Mouse (Mus musculus) bone marrow, adult 2 months (tissue): ENCODE data around the gene Tmem44. TPM values are rescaled to one million over a fixed set of nuclear protein-coding genes. Genes with fewer than 3 reads are reported as not detected.
A peak's percentile ranks its signal among the peaks of the same experiment; 100 is the strongest.

Experiments
- H3K27ac ChIP-seq: fragments of 200-500 bp; 2 replicates; pipeline ENCODE4 v1.5.1; 2012; ENCODE audit warnings: low read depth, mild to moderate bottlenecking, control low read depth, inconsistent platforms, low read length; ENCODE audit not compliant: control insufficient read depth, poor library complexity, insufficient read depth
- H3K4me1 ChIP-seq: fragments of 200-500 bp; 2 replicates; pipeline ENCODE4 v1.6.1; 2011; ENCODE audit warnings: low read length; ENCODE audit not compliant: control insufficient read depth, insufficient read depth
- H3K4me3 ChIP-seq: fragments of 200-500 bp; replicated peaks from 2 replicates; pipeline ENCODE3; 2011; ENCODE audit warnings: mild to moderate bottlenecking, low read depth, low read length, control low read depth; ENCODE audit not compliant: control insufficient read depth
- CTCF ChIP-seq: fragments of 200-500 bp; IDR thresholded peaks from 2 replicates; pipeline ENCODE4 v1.5.1; 2011; ENCODE audit warnings: low read length, control low read depth; ENCODE audit not compliant: control insufficient read depth, insufficient read depth
- POLR2A ChIP-seq: fragments of 200-500 bp; IDR thresholded peaks from 2 replicates; pipeline ENCODE4 v1.6.1; 2011; ENCODE audit warnings: low read depth, mild to moderate bottlenecking, control low read depth, low read length, borderline replicate concordance; ENCODE audit not compliant: control insufficient read depth
- WGBS: fragments of 180-500 bp; shearing (Covaris S2); methylation state at CpG from one replicate; pipeline ENCODE4 v1.1.7; 2018; 5-methylcytosine and 5-hydroxymethylcytosine counted together
- polyA plus RNA-seq: library from polyadenylated mRNA; stranded (reverse); fragments of >200 nt; gene quantifications from 2 replicates; pipeline ENCODE4 v1.2.4, GENCODE M21; 2011; ENCODE audit warnings: low replicate concordance; ENCODE audit not compliant: missing spikeins, insufficient read depth, insufficient read length

Tmem44 gene
- polyA plus RNA-seq, 1 experiment: 7.6 TPM

DNA sequence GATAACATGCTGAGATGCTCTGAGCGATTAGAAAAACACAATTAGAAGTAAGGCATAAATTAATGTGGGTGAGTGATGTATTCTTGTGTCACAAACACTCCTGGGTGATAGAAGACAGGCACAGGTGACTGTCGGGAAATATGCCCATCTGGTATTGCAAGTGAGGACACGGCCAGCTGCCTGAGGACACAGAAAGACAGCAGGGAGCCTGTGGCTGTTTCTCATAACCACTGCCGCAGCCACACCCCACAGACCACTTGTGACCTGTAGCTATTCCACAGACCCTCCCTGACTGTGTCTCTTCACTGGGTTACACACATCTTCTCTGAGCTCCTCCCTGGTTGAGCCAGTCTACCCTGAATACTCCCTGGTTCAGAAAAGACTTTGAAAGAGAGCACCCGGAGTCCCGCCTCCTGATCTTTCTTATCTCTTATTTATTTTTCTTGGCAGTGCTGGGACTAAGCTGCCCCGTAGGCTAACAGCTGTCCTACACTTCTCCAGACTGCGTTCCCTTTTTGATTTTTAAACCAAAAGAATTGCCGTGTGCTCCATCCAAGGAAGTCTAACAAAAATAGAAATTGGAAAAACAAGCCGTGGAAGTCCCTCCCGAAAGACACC is 32.9 kb downstream of the Tmem44 start:
- TF ChIP-seq CTCF (no peak), POLR2A (no peak)
- Histone ChIP-seq H3K4me1 (no peaks in the 10 kb centered on the region), H3K27ac (no peak overlapping the region), H3K4me3 (no peak overlapping the region)
- WGBS: 77% methylated on average over 11 of the region's 11 CpGs

DNA sequence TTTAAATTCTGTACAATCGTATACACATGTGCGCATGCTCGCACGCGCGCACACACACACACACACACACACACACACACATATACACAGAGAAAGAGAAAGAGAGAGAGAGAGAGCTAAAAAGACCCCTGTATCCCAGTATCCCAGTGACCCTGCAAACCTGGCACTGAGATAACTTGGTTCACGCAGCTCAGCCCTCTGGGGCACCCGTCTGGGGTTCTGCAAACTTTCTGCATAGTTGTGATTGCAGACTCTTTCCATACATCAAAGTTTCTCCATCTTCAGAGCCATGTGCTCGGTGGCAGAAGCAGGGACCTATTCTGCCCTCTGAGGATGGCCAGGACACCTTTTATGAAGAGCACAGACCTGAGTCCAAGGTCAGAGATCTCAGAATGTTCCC is 33.6 kb downstream of the Tmem44 start:
- H3K27ac ChIP-seq: no peak overlapping the region
- H3K4me3 ChIP-seq: no peak overlapping the region
- 84% methylated on average over 9 of the region's 9 CpGs for WGBS
- H3K4me1 ChIP-seq: no peaks in the 10 kb centered on the region; the same call in 1 of the 2 replicates
- TF ChIP-seq POLR2A: no peak
- TF ChIP-seq CTCF: no peak

DNA sequence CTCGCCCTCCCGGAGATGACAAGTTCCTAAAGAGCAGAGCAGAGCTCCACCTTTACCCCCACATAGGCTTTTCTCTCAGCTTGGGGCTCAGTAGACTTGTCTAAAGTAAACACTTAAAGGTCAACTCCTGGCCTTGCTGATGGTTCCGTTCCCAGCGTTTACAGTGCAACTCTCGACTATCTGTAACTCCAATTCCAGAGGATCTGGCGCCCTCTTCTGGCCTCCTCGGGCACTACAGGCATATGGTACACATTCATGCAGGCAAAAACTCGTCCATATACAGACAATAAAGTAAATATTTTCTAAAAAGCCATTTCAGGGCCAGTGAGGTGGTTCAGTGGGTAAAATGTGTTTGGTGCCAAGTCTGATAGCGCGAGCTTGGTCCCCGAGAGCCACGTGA is 35.2 kb downstream of the Tmem44 start:
- WGBS: 74% methylated on average over 12 of the region's 12 CpGs
- Histone ChIP-seq H3K4me3 (no peak overlapping the region), H3K4me1 (no peaks in the 10 kb centered on the region; the same call in 1 of the 2 replicates), H3K27ac (no peak overlapping the region)
- peak; percentile 69 for TF ChIP-seq CTCF
- TF ChIP-seq POLR2A: no peak

DNA sequence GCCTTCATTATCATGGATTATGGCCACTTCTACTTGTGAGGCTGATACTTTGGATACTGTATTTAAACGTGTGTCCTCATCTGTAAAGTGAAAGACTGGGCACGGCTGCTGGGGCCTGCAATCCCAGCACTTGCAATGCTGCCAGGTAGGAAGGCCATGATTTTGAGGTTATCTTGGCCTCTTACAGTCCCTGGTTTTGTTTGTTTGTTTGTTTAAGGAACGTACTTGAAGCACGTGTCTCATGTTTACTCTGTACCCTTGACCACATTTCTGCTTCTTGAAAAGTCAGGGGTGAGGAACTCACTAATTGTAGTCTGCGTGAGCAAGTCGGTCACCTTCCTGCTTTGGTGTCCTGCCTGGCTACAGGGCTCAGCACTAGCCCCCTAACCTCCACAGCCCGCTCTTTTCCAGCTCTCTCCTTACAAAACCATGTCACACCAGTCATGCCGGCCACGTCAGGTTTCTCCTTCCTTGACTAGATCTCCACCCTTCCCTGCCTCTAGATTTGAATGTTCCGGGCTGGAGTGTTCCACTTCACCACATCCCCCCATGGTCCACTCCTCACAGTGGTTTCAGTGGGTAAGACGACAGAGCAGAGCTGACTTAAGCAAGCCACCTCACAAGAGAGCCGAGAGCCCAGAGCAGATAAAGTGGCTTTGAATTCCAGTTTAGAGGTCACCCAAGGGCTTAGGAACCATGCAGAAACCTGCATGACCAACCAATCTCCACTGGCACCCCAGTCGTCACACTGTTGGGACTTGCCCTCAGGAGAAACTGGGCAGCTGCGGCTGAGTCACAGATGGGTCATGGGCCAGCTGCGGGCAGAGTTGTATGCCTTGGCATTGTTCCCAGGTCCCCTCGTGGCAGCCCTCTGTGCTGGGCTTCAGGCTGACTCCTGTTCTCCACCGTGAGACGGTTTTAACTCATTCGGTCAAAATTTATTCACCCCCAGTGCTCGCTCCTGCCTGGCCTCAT is 37.3 kb downstream of the Tmem44 start:
- Histone ChIP-seq H3K27ac (no peak overlapping the region), H3K4me3 (no peak overlapping the region), H3K4me1 (peaks cover 2% of the 10 kb centered on the region; the same call in 1 of the 2 replicates)
- no peak for TF ChIP-seq CTCF
- TF ChIP-seq POLR2A: no peak
- WGBS: 70% methylated on average over 20 of the region's 20 CpGs

DNA sequence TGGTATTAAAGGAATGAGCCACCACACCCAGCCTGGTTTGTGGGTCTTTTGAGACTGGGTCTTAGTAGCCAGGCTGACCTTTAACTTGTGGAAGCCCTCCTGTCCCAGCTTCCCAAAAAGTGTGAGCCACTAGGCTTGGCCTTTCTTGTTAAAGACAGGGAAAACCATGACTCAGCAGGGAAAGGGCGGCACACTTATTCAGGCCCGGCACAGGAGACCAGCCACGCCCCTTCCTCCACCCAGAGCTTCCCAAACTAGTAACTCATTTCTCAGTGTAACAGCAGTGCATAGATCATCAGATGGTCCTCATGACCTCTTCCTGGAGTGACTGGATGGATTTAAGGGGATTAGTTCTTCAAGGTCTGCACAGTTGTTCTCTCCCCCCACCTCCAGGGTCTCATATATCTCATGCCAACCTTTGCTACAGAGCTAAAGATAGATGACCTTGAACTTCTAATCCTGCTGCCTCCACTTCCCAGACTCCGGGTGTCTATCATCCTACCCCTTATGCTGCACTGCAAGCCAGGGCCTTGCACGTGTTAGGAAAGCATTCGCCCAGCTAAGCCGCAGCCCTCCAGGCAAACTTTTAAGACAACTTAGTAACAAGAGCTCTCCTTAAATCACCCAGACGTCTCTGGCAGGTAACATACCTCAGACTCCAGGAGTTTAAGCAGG is 38.1 kb downstream of the Tmem44 start:
- peaks cover 2% of the 10 kb centered on the region; the same call in 1 of the 2 replicates for H3K4me1 ChIP-seq
- H3K4me3 ChIP-seq: no peak overlapping the region
- WGBS: 68% methylated on average over 8 of the region's 8 CpGs
- no peak overlapping the region for H3K27ac ChIP-seq
- no peak for TF ChIP-seq POLR2A

DNA sequence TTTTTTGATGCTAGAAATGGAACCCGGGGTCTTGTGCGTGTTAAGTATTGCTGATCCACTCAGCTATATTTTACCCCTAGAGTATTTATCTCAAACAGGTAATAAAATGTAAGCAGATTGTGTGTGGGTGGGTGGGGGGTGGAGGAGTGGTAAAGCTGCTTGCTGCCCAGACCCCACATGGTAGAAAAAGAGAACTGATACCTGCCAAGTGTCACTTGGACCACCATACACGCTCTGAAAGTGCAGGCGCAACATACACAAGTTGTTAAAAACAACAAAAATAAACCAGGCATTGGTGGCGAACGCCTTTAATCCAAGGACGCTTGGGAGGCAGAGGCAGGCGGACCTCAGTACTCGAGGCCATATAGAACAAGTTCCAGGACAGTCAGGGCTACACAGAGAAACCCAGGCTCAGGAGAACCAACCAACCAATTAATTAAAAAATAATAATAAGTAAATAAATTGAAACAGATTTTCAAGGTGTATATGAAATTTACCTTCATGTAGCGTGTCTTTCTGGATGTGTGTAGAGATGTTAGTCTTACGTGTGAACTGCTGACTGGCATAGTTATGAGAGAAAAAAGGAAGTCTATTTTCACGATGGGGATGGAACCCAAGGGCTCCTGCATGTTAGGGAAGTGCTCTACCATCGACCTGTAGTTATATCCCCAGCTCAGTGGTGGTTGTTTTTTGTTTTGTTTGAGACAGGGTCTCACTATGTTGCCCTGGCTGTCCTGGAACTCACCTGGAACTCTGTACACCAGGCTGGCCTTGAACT is 38.9 kb downstream of the Tmem44 start:
- H3K4me3 ChIP-seq: no peak overlapping the region
- H3K27ac ChIP-seq: no peak overlapping the region; the same call in 1 of the 2 replicates
- WGBS: 51% methylated on average over 13 of the region's 13 CpGs
- TF ChIP-seq POLR2A (no peak), CTCF (no peak)
- H3K4me1 ChIP-seq: peaks cover 2% of the 10 kb centered on the region; the same call in 1 of the 2 replicates

DNA sequence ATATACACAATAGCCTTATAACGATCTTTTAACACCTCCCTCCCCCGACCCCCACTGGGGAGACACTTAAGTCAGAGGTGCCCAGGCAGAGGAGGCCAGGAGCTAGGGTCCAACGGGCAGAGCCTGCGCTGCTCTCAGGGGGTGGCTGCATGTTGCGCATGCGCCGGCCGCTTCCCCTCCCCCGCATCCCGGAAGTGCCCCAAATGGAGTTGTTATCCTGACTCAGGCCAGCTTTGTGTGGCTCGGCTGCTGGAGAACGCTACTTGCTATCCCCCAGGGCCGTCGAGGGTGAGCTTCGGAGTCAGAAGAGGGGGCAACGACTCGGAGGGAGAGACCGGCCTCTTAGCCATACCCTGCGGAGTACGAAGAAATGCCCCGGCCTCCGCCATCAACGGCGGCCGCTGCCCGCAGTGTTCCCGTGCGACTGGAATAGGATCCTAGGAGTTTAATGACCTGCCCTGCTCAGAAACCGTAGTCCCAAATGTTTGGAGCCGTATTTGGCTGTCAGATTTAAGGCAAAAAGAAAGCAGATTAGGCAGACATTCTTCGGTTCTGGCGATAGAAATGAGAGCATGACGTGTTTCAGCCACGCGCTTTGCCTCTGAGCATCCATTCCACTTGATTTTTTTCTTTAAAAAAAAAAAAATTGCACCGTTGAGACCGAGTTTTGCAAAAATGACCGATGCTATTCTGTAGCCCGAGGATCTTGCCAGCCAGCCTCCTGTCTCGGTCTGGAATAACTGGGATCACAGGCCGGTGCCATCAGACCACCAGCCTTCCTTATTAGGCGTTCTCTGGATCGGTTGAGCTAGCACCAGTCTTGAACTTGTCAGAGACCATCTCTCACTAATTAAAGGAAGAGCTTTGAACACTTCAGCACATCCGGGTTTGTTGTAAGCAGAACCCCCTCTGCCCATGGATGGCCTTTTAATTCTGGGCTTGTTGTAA is 39.9 kb downstream of the Tmem44 start:
- Histone ChIP-seq H3K4me3 (peak overlapping the region; percentile 97), H3K27ac (peak overlapping the region; percentile 81), H3K4me1 (peaks cover 2% of the 10 kb centered on the region; the same call in 1 of the 2 replicates)
- TF ChIP-seq POLR2A: peak; percentile 95
- peak; percentile 15; the same call in 1 of the 2 replicates for TF ChIP-seq CTCF
- WGBS: 2% methylated on average over 44 of the region's 44 CpGs
